Mouse (Mus musculus) forebrain, embryonic 10.5 days (tissue): ENCODE results near the gene Kmt2d. TPM values are rescaled to one million over a fixed set of nuclear protein-coding genes. Genes with fewer than 3 reads are reported as not detected.

Experiments
- DNase-seq: peaks from one replicate; pipeline ENCODE4 v3.0.0-alpha.2; 2017; ENCODE audit warnings: low spot score; ENCODE audit errors: extremely low spot score
- H3K27ac ChIP-seq: fragments of 300-500 bp; sonication (generic); 2 replicates; pipeline ENCODE4 v1.5.1; 2016; ENCODE audit warnings: mild to moderate bottlenecking
- H3K27me3 ChIP-seq: fragments of 300-500 bp; sonication (generic); 2 replicates; pipeline ENCODE4 v1.6.1; 2016; ENCODE audit warnings: mild to moderate bottlenecking; ENCODE audit not compliant: poor library complexity, severe bottlenecking
- H3K36me3 ChIP-seq: fragments of 300-500 bp; sonication (generic); replicated peaks from 2 replicates; pipeline ENCODE4 v1.6.1; 2016; ENCODE audit warnings: mild to moderate bottlenecking, moderate library complexity
- H3K4me1 ChIP-seq: fragments of 300-500 bp; sonication (generic); 2 replicates; pipeline ENCODE4 v1.6.1; 2016
- H3K4me3 ChIP-seq: fragments of 300-500 bp; sonication (generic); 2 replicates; pipeline ENCODE4 v1.5.1; 2016; ENCODE audit warnings: mild to moderate bottlenecking, moderate library complexity
- H3K9me3 ChIP-seq: fragments of 300-500 bp; sonication (generic); 2 replicates; pipeline ENCODE4 v1.6.1; 2016; ENCODE audit warnings: mild to moderate bottlenecking, moderate library complexity
- WGBS: fragments of 180-500 bp; shearing (Covaris S2); methylation state at CpG from one replicate; pipeline ENCODE4 v1.1.7; 2016; 5-methylcytosine and 5-hydroxymethylcytosine counted together
- polyA plus RNA-seq: library from polyadenylated mRNA; unstranded; fragments of >200 nt; fragmentation: Nextera tagmentation; extraction: Ambion mirVana; gene quantifications from 2 replicates; pipeline ENCODE4 v1.2.1, GENCODE M21; 2016

The Kmt2d gene
- polyA plus RNA-seq, 1 experiment from 2014 or later, result 11.8 TPM

DNA sequence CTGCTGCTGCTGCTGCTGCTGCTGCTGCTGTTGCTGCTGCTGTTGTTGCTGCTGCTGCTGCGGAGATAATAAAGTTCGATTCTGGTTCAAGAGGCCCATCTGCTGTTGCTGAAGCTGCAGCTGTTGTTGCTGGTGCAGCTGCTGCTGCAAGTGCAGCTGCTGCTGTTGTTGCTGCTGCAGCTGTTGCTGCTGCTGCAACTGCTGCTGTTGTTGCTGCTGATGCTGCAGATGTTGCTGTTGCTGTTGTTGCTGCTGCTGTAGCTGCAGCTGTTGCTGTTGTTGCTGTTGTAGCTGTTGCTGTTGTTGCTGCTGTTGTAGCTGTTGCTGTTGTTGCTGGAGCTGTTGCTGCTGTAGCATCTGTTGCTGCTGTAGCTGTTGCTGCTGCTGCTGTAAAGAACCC lies 25.9 kb downstream of the Kmt2d start:
- 96% methylated on average over 2 of the region's 2 CpGs for WGBS
- Histone ChIP-seq H3K27ac (no peak overlapping the region), H3K27me3 (no peaks in the 10 kb centered on the region), H3K4me1 (no peaks in the 10 kb centered on the region), H3K36me3 (peaks cover 100% of the 10 kb centered on the region), H3K4me3 (no peak overlapping the region), H3K9me3 (no peaks in the 10 kb centered on the region)
- DNase-seq, result no peak

DNA sequence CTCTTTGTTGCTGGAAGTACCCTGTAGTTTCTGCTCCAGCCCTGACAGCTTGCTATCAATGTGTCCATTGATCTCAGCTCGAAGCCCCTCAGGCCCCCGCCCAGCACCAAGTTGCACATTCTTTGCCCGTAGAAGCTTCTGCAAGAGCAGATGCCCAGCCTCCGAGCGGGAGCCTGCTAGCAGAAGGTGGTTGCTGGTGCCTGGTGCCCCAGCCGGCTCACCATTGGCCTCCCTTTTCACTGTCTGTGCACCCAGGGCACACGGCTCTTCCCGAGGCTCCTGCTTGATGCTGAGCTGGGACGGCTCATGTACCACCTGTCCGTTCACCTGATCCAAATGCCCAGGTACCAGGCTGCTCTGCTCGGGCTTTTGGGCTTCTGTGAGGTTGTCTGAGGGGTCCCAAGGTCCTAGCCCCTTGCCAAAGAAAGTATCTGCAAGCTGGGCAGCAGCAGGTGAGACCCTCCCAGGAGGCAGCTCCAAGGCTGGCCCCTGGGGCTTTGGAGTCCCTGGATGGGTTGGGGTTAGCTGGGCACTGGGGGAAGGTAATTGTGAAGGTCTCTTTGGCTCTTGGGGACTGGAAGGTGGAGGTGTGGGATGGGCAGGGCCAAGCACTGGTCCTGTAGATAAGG lies 27.3 kb downstream of the Kmt2d start:
- Histone ChIP-seq H3K9me3 (no peaks in the 10 kb centered on the region), H3K4me3 (no peak overlapping the region), H3K27me3 (no peaks in the 10 kb centered on the region), H3K27ac (no peak overlapping the region), H3K4me1 (no peaks in the 10 kb centered on the region), H3K36me3 (peaks cover 100% of the 10 kb centered on the region)
- 90% methylated on average over 11 of the region's 11 CpGs for WGBS
- DNase-seq, result no peak

DNA sequence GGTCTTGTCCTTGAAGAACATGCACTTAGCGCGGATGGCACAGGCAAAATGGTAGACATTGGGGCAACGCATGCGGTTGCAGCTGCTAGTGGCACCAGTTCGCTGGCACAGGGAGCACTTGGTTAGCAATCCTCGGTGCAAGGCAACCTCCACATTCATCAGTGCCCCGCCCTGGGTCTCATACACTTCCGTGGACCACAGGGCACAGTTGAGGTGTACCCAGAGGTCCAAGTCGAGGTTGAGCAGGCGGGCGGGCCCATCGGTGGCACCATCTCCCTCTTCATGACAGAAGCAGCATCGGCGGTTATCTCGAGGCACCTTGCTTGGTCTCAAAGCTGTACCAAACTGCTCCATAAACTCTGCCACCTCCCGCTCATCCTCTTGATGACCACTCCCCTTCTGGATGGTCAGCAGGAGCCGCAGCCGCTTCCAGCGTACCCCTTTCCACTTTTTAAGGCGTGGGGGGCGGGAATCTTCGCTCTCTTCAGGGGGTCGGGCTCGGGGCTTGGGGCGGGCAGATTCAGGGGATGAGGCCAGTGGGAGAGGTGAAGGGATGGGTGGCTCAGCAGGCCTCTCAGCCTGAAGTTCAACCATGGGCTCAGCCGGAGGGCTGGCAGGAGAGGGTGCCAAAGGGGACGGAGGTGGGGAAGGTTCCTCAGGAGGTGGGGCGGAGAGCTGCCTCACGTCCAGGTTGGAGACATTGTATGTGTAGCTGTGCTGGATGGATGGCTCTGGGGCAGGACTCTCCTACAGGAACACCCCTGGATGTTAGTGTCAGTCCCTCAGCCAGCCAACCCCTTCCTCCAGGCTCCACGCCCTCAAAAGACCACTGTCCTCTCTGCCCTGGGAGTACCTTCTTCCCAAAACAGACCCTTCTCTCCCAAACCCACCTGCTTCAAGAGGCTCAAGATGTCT lies 31.1 kb downstream of the Kmt2d start:
- DNase-seq, result no peak
- Histone ChIP-seq H3K27me3 (no peaks in the 10 kb centered on the region), H3K36me3 (peaks cover 100% of the 10 kb centered on the region), H3K4me1 (no peaks in the 10 kb centered on the region), H3K9me3 (no peaks in the 10 kb centered on the region), H3K27ac (no peak overlapping the region), H3K4me3 (no peak overlapping the region)
- 95% methylated on average over 30 of the region's 30 CpGs for WGBS

DNA sequence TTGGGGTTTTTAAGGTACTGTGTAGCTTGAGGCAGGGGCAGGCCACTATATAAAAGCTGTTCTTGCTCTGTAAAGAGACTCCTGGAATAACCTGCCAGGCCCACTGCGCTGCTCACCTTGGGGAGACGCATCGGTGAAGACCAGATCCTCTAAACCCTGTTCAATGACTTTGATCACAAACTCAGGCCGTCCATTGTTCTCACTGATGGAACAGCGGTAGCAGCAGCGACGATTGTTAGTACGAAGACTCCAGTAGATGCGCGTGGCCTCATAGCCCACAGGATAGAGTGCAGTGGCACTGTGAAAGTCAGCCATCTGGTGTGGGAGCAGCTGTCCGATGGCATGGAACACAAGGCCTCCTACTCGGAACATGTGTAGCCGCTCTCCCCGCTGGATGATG lies 31.8 kb downstream of the Kmt2d start:
- Histone ChIP-seq H3K36me3 (peaks cover 100% of the 10 kb centered on the region), H3K9me3 (no peaks in the 10 kb centered on the region), H3K27me3 (no peaks in the 10 kb centered on the region), H3K4me1 (no peaks in the 10 kb centered on the region), H3K4me3 (no peak overlapping the region), H3K27ac (no peak overlapping the region)
- DNase-seq, result no peak
- 97% methylated on average over 14 of the region's 14 CpGs for WGBS

- H3K9me3 ChIP-seq, result no peaks in the 10 kb centered on the region
- no peak for DNase-seq
- peaks cover 2% of the 10 kb centered on the region; the same call in 1 of the 2 replicates for H3K4me1 ChIP-seq
- WGBS, result 77% methylated on average over 4 of the region's 4 CpGs
- peaks cover 100% of the 10 kb centered on the region for H3K36me3 ChIP-seq
- no peaks in the 10 kb centered on the region for H3K27me3 ChIP-seq
- no peak overlapping the region for H3K27ac ChIP-seq
- no peak overlapping the region for H3K4me3 ChIP-seq
These were observed 33.3 kb downstream of the Kmt2d start for GRCm38 (mm10) chr15:98837743-98838103.

- no peaks in the 10 kb centered on the region for H3K9me3 ChIP-seq
- no peak for DNase-seq
- H3K27me3 ChIP-seq, result no peaks in the 10 kb centered on the region
- peaks cover 6% of the 10 kb centered on the region for H3K4me1 ChIP-seq
- no peak overlapping the region for H3K27ac ChIP-seq
- H3K36me3 ChIP-seq, result peaks cover 98% of the 10 kb centered on the region
- WGBS, result 95% methylated on average over 21 of the region's 21 CpGs
- H3K4me3 ChIP-seq, result no peak overlapping the region
These were observed 33.8 kb downstream of the Kmt2d start for GRCm38 (mm10) chr15:98837006-98837742.

DNA sequence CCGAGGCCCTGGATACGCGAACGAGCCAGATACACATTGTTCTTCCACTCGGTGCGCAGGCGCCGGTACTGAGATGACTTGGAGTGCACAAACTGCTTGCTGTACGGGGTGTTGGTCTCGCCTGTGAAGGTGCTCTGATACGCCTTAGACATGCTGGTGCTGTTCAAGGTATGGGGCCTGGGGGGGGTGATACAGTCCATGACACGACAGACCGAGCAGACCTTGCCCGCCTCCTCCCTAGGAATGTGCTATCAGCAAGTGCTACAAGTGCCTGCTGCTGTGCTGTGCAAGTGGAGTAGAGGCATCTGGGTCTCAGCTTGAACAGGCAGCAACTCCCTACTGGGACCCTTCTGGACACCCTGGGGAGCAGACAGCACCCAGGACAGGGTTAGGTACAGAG lies 35.7 kb downstream of the Kmt2d start:
- no peak for DNase-seq
- H3K27ac ChIP-seq, result no peak overlapping the region
- 95% methylated on average over 14 of the region's 14 CpGs for WGBS
- peaks cover 19% of the 10 kb centered on the region for H3K4me1 ChIP-seq
- H3K27me3 ChIP-seq, result no peaks in the 10 kb centered on the region
- peaks cover 81% of the 10 kb centered on the region for H3K36me3 ChIP-seq
- H3K4me3 ChIP-seq, result no peak overlapping the region
- no peaks in the 10 kb centered on the region for H3K9me3 ChIP-seq

- H3K4me1 ChIP-seq, result peaks cover 31% of the 10 kb centered on the region
- H3K27ac ChIP-seq, result no peak overlapping the region
- H3K9me3 ChIP-seq, result no peaks in the 10 kb centered on the region
- no peak overlapping the region; the same call in 1 of the 2 replicates for H3K4me3 ChIP-seq
- no peak for DNase-seq
- peaks cover 74% of the 10 kb centered on the region for H3K36me3 ChIP-seq
- 88% methylated on average over 13 of the region's 13 CpGs for WGBS
- H3K27me3 ChIP-seq, result no peaks in the 10 kb centered on the region
These were observed 36.9 kb downstream of the Kmt2d start for GRCm38 (mm10) chr15:98834059-98834458.

DNA sequence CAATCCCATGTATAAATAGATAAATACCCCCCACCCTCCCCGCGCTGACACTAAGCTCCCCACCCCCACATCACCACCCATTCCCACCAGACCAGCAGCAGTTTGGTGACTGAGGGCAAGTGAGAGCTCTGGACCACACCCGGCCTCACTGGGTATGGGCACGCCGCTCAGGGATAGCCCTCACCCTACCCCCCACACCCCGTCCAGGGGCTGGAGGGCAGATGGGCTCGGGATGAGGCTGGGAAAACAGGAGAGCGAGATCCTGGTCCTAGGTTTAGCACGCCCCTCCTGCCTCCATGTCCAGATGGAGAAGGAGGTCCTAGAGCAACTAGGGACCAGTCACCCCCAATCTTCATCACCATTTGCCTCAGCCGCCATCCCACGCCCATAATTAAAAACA lies 37.7 kb downstream of the Kmt2d start:
- Histone ChIP-seq H3K27me3 (no peaks in the 10 kb centered on the region), H3K27ac (no peak overlapping the region), H3K9me3 (no peaks in the 10 kb centered on the region), H3K4me1 (peaks cover 32% of the 10 kb centered on the region), H3K4me3 (no peak overlapping the region), H3K36me3 (peaks cover 69% of the 10 kb centered on the region)
- no peak for DNase-seq
- WGBS, result 86% methylated on average over 11 of the region's 11 CpGs

GRCm38 (mm10) chr15:98832161-98833058 lies 38.6 kb downstream of the Kmt2d start:
- no peak for DNase-seq
- H3K27me3 ChIP-seq, result no peaks in the 10 kb centered on the region
- no peak overlapping the region for H3K27ac ChIP-seq
- no peaks in the 10 kb centered on the region for H3K9me3 ChIP-seq
- H3K36me3 ChIP-seq, result peaks cover 66% of the 10 kb centered on the region
- H3K4me1 ChIP-seq, result peaks cover 35% of the 10 kb centered on the region
- H3K4me3 ChIP-seq, result peak overlapping the region; percentile 85; the same call in 1 of the 2 replicates
- 74% methylated on average over 12 of the region's 12 CpGs for WGBS

DNA sequence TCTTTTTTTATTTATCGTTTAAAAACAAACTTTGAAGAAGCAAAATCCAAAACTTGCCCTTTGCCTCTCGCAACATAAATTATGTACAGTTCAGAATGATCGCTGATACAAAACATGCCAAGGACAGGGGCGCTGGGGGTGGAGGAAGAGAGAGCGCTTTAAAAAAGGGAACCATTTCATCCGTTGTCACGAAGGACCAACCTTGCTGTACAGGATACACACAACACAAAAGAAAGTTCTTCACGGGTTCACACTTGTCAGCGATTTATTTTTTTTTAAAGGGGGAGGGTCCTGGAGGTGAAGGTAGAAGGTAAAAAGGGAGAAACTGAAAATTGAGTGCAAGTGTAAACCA lies 39.3 kb downstream of the Kmt2d start:
- H3K4me3 ChIP-seq, result peak overlapping the region; percentile 85
- H3K27me3 ChIP-seq, result no peaks in the 10 kb centered on the region
- 21% methylated on average over 9 of the region's 9 CpGs for WGBS
- peaks cover 59% of the 10 kb centered on the region for H3K36me3 ChIP-seq
- peaks cover 35% of the 10 kb centered on the region for H3K4me1 ChIP-seq
- peak overlapping the region; percentile 92 for H3K27ac ChIP-seq
- no peaks in the 10 kb centered on the region for H3K9me3 ChIP-seq
- DNase-seq, result no peak
